Mouse (Mus musculus): ENCODE data around the gene Selenos. TPM values are rescaled to one million over a fixed set of nuclear protein-coding genes. Genes with fewer than 3 reads are reported as not detected.

The Selenos gene
- polyA plus RNA-seq (2012; fragmentation: generic; extraction: Trizol): 50.9 TPM

- TF ChIP-seq USF1 (IDR thresholded peaks at IDR 0.05; ENCODE audit: low read depth) (peak; percentile 54), TCF3 (IDR thresholded peaks at IDR 0.05; ENCODE audit: insufficient read length, low read depth) (no peak), REST (IDR thresholded peaks at IDR 0.05; ENCODE audit: insufficient read depth, insufficient read length) (peak; percentile 49), TCF12 (IDR thresholded peaks at IDR 0.05; ENCODE audit: insufficient read depth, poor library complexity, severe bottlenecking) (no peak), E2F4 (IDR thresholded peaks at IDR 0.05; ENCODE audit: insufficient read depth) (no peak), SRF (IDR thresholded peaks at IDR 0.05; ENCODE audit: control insufficient read depth, insufficient read length, low read depth) (peak; percentile 61), CEBPB (IDR thresholded peaks at IDR 0.05; ENCODE audit: insufficient read depth, poor library complexity, severe bottlenecking) (no peak), MYOD1 (IDR thresholded peaks at IDR 0.05; ENCODE audit: control insufficient read depth in 1 of 3, insufficient read length in 2 of 3, low read depth in 2 of 3) (no peak), POLR2AphosphoS2 (IDR thresholded peaks at IDR 0.05; ENCODE audit: insufficient read length, low read depth) (peak; percentile 97), MYOG (IDR thresholded peaks at IDR 0.05; ENCODE audit: control insufficient read depth in 1 of 3, insufficient read depth in 1 of 3, insufficient read length in 2 of 3, low read depth in 2 of 3) (no peak), MAX (IDR thresholded peaks at IDR 0.05; ENCODE audit: low read depth) (peak; percentile 84), POLR2A (IDR thresholded peaks at IDR 0.05; ENCODE audit: insufficient read length, low read depth) (peak; percentile 99)
- Histone ChIP-seq H3K36me3 (ENCODE audit: control insufficient read depth, insufficient read depth) (peaks cover 32% of the 10 kb centered on the region), H3K79me2 (ENCODE audit: control insufficient read depth, insufficient read depth) (peaks cover 11% of the 10 kb centered on the region), H3ac (ENCODE audit: control insufficient read depth, insufficient read length) (peak within 1 kb of the TSS; percentile 15), H3K4me3 (peak within 1 kb of the TSS; percentile 55), H3K27me3 (ENCODE audit: control insufficient read depth, insufficient read depth, insufficient read length) (no peaks in the 10 kb centered on the region), H3K4me2 (ENCODE audit: low read depth) (peak within 1 kb of the TSS; percentile 92)
These were observed at the start of gene Selenos for GRCm38 (mm10) chr7:66079364-66080230. TSS of gene Selenos (plus strand) at chr7:66079649.

- Histone ChIP-seq H3K4me2 (ENCODE audit: low read depth) (no peak overlapping the region), H3K4me3 (no peak overlapping the region), H3ac (ENCODE audit: control insufficient read depth, insufficient read length) (no peak overlapping the region), H3K79me2 (ENCODE audit: control insufficient read depth, insufficient read depth) (no peaks in the 10 kb centered on the region), H3K36me3 (ENCODE audit: control insufficient read depth, insufficient read depth) (no peaks in the 10 kb centered on the region), H3K27me3 (ENCODE audit: control insufficient read depth, insufficient read depth, insufficient read length) (peaks cover 78% of the 10 kb centered on the region)
- TF ChIP-seq POLR2A (IDR thresholded peaks at IDR 0.05; ENCODE audit: insufficient read length, low read depth): no peak
- no peak for TF ChIP-seq CEBPB (IDR thresholded peaks at IDR 0.05; ENCODE audit: insufficient read depth, poor library complexity, severe bottlenecking)
- no peak for TF ChIP-seq POLR2AphosphoS2 (IDR thresholded peaks at IDR 0.05; ENCODE audit: insufficient read length, low read depth)
- no peak for TF ChIP-seq MYOD1 (IDR thresholded peaks at IDR 0.05; ENCODE audit: control insufficient read depth in 1 of 3, insufficient read length in 2 of 3, low read depth in 2 of 3)
- TF ChIP-seq E2F4 (IDR thresholded peaks at IDR 0.05; ENCODE audit: insufficient read depth): no peak
- TF ChIP-seq TCF3 (IDR thresholded peaks at IDR 0.05; ENCODE audit: insufficient read length, low read depth): no peak
- TF ChIP-seq SRF (IDR thresholded peaks at IDR 0.05; ENCODE audit: control insufficient read depth, insufficient read length, low read depth): no peak
- no peak for TF ChIP-seq MYOG (IDR thresholded peaks at IDR 0.05; ENCODE audit: control insufficient read depth in 1 of 3, insufficient read depth in 1 of 3, insufficient read length in 2 of 3, low read depth in 2 of 3)
- TF ChIP-seq MAX (IDR thresholded peaks at IDR 0.05; ENCODE audit: low read depth): no peak
- TF ChIP-seq TCF12 (IDR thresholded peaks at IDR 0.05; ENCODE audit: insufficient read depth, poor library complexity, severe bottlenecking): no peak
- TF ChIP-seq REST (IDR thresholded peaks at IDR 0.05; ENCODE audit: insufficient read depth, insufficient read length): no peak
- no peak for TF ChIP-seq USF1 (IDR thresholded peaks at IDR 0.05; ENCODE audit: low read depth)
These were observed 42.6 kb upstream of the Selenos start for GRCm38 (mm10) chr7:66036809-66037208.

DNA sequence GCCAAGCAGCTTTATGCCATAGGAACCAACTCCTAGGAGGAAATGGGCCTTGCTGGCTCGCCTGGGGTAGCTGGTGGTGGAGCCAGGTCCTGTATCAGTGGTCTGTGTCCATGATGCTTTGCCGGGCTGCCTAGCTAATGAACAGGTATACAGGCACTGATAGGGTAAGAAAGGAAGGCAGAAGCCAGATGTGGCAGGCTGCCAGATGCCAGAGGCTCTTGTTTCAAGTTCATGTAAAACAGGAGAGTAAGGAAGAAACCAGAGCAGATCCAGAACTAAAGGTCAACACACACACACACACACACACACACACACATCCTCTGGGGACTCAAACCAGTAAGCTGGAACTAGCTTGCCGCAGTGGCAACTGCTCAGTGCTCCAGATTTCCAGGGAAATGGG lies 41.2 kb upstream of the Selenos start:
- Histone ChIP-seq H3K4me3 (no peak overlapping the region), H3K4me2 (ENCODE audit: low read depth) (no peak overlapping the region), H3K36me3 (ENCODE audit: control insufficient read depth, insufficient read depth) (no peaks in the 10 kb centered on the region), H3ac (ENCODE audit: control insufficient read depth, insufficient read length) (no peak overlapping the region), H3K79me2 (ENCODE audit: control insufficient read depth, insufficient read depth) (no peaks in the 10 kb centered on the region), H3K27me3 (ENCODE audit: control insufficient read depth, insufficient read depth, insufficient read length) (peaks cover 72% of the 10 kb centered on the region)
- TF ChIP-seq E2F4 (IDR thresholded peaks at IDR 0.05; ENCODE audit: insufficient read depth) (no peak), MYOD1 (IDR thresholded peaks at IDR 0.05; ENCODE audit: control insufficient read depth in 1 of 3, insufficient read length in 2 of 3, low read depth in 2 of 3) (no peak), CEBPB (IDR thresholded peaks at IDR 0.05; ENCODE audit: insufficient read depth, poor library complexity, severe bottlenecking) (no peak), TCF3 (IDR thresholded peaks at IDR 0.05; ENCODE audit: insufficient read length, low read depth) (no peak), USF1 (IDR thresholded peaks at IDR 0.05; ENCODE audit: low read depth) (no peak), MYOG (IDR thresholded peaks at IDR 0.05; ENCODE audit: control insufficient read depth in 1 of 3, insufficient read depth in 1 of 3, insufficient read length in 2 of 3, low read depth in 2 of 3) (no peak), REST (IDR thresholded peaks at IDR 0.05; ENCODE audit: insufficient read depth, insufficient read length) (no peak), TCF12 (IDR thresholded peaks at IDR 0.05; ENCODE audit: insufficient read depth, poor library complexity, severe bottlenecking) (no peak), POLR2A (IDR thresholded peaks at IDR 0.05; ENCODE audit: insufficient read length, low read depth) (no peak), SRF (IDR thresholded peaks at IDR 0.05; ENCODE audit: control insufficient read depth, insufficient read length, low read depth) (no peak), MAX (IDR thresholded peaks at IDR 0.05; ENCODE audit: low read depth) (no peak), POLR2AphosphoS2 (IDR thresholded peaks at IDR 0.05; ENCODE audit: insufficient read length, low read depth) (no peak)

DNA sequence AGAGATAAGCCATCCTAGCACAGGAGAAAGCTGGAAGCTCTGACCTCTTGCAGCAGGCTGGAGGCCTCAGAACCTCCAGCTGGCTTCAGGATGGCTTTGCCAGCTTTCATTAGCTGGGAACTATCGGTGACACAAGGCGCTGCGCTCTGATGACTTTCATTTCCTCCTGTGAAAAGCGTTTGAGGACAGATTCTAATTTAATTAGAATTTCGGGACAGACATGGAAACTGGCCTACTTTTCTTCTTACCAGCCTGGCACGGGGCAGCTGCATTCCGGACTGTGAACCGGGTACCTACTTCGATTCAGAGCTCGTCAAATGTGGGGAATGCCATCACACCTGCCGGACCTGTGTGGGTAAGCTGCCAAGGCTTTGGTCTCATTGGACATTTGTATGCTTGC lies 40.7 kb upstream of the Selenos start:
- Histone ChIP-seq H3K4me2 (ENCODE audit: low read depth) (no peak overlapping the region), H3K79me2 (ENCODE audit: control insufficient read depth, insufficient read depth) (no peaks in the 10 kb centered on the region), H3K27me3 (ENCODE audit: control insufficient read depth, insufficient read depth, insufficient read length) (peaks cover 68% of the 10 kb centered on the region), H3ac (ENCODE audit: control insufficient read depth, insufficient read length) (no peak overlapping the region), H3K36me3 (ENCODE audit: control insufficient read depth, insufficient read depth) (no peaks in the 10 kb centered on the region), H3K4me3 (no peak overlapping the region)
- TF ChIP-seq TCF12 (IDR thresholded peaks at IDR 0.05; ENCODE audit: insufficient read depth, poor library complexity, severe bottlenecking) (no peak), MYOD1 (IDR thresholded peaks at IDR 0.05; ENCODE audit: control insufficient read depth in 1 of 3, insufficient read length in 2 of 3, low read depth in 2 of 3) (no peak), E2F4 (IDR thresholded peaks at IDR 0.05; ENCODE audit: insufficient read depth) (no peak), TCF3 (IDR thresholded peaks at IDR 0.05; ENCODE audit: insufficient read length, low read depth) (no peak), POLR2A (IDR thresholded peaks at IDR 0.05; ENCODE audit: insufficient read length, low read depth) (no peak), SRF (IDR thresholded peaks at IDR 0.05; ENCODE audit: control insufficient read depth, insufficient read length, low read depth) (no peak), POLR2AphosphoS2 (IDR thresholded peaks at IDR 0.05; ENCODE audit: insufficient read length, low read depth) (no peak), REST (IDR thresholded peaks at IDR 0.05; ENCODE audit: insufficient read depth, insufficient read length) (no peak), CEBPB (IDR thresholded peaks at IDR 0.05; ENCODE audit: insufficient read depth, poor library complexity, severe bottlenecking) (no peak), USF1 (IDR thresholded peaks at IDR 0.05; ENCODE audit: low read depth) (no peak), MAX (IDR thresholded peaks at IDR 0.05; ENCODE audit: low read depth) (no peak)
